In the genomic region with DNA sequence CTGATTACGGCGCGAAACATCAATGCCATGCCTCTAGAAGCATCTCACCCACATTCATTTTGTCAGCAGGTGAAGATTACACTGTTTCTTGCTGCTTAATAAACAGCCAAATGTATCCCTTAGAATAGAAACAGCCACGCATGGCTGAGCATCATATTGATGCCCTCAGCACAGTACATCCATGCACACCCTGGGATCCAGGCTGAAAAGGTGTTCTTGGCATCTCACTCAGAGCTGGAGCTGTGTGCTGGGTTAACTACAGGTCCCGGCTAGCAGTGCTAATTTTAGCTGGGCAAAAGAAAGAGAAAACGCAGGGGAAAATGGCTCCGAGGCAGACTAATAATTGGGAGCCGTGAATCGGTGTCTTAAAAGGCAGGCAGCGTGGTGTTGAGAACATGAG, we compare ENCODE assay signal across 28 mouse cellular contexts.
A peak's percentile ranks its signal among the peaks of the same experiment; 100 is the strongest.
DNase-seq lines count a peak whose midpoint lies in the region; ATAC-seq and TF ChIP-seq lines count a peak whose summit lies in the region.
"Had no signal": no experiment of that assay in that cellular context is flagged by ENCODE, and none has a peak within 500 bp of the region (broad histone marks: within the 10 kb centered on the region; RNA-seq: fewer than 3 reads in every experiment).

No protein-coding gene starts in this region.

- peak; percentile 17 for DNase-seq in kidney, adult 2 months
- DNase-seq in kidney, postnatal 10 days: no peak
- peak; percentile 64 for DNase-seq in cerebellum, adult 11-12 months
- peak; percentile 72 for DNase-seq in cerebellum, adult 9-11 months
- no peak for DNase-seq in lung, postnatal 0 days (ENCODE audit: low spot score)
- no peak for DNase-seq in limb, embryonic 10.5 days (ENCODE audit: low spot score)
- no peak for DNase-seq in layer of hippocampus, adult 18-20 months (ENCODE audit: low spot score in 2 of 2)
- DNase-seq: adrenal gland, adult 2 months; adrenal gland, postnatal 36 days; gastrocnemius, postnatal 25 days; heart, adult 2 months; heart, postnatal 4 days; kidney, postnatal 14 days; lung, embryonic 14.5 days; right cerebral cortex, postnatal 25 days; thymus, postnatal 14 days had no signal

- WGBS in kidney, adult 2 months: 75% methylated on average over 10 of the region's 10 CpGs
- 86% methylated on average over 10 of the region's 10 CpGs for WGBS in lung, postnatal 0 days
- WGBS in limb, embryonic 10.5 days: 92% methylated on average over 10 of the region's 10 CpGs

- no peak overlapping the region for H3K9ac ChIP-seq in lung, postnatal 0 days (replicated peaks; ENCODE audit: low read depth)
- H3K9ac ChIP-seq: embryonic facial prominence, embryonic 15.5 days; forebrain, embryonic 13.5 days; heart, embryonic 12.5 days; hindbrain, embryonic 14.5 days; limb, embryonic 12.5 days; liver, embryonic 15.5 days; lung, embryonic 14.5 days; midbrain, embryonic 15.5 days; stomach, embryonic 15.5 days had no signal

- H3K27ac ChIP-seq in kidney, adult 2 months (ENCODE audit: insufficient read depth, low read depth, low read length): no peak overlapping the region
- no peak overlapping the region for H3K27ac ChIP-seq in lung, postnatal 0 days (ENCODE audit: low read length)
- H3K27ac ChIP-seq in limb, embryonic 10.5 days: no peak overlapping the region
- H3K27ac ChIP-seq: embryonic facial prominence, embryonic 10.5 days; embryonic facial prominence, embryonic 15.5 days; forebrain, embryonic 13.5 days; heart, adult 2 months; hindbrain, embryonic 14.5 days; limb, embryonic 12.5 days; liver, embryonic 15.5 days; midbrain, embryonic 10.5 days; midbrain, embryonic 15.5 days; stomach, embryonic 15.5 days had no signal

- H3K4me2 ChIP-seq in lung, postnatal 0 days (replicated peaks; ENCODE audit: low read depth, low read length): no peak overlapping the region
- H3K4me2 ChIP-seq: embryonic facial prominence, embryonic 15.5 days; forebrain, embryonic 13.5 days; heart, embryonic 12.5 days; hindbrain, embryonic 14.5 days; limb, embryonic 12.5 days; liver, embryonic 15.5 days; lung, embryonic 14.5 days; midbrain, embryonic 15.5 days; stomach, embryonic 15.5 days had no signal

- ATAC-seq in lung, postnatal 0 days: no peak
- ATAC-seq: CD4-positive, CD25-positive, alpha-beta regulatory T cell, adult 4 months; forebrain, embryonic 13.5 days; intestine, postnatal 0 days; midbrain, embryonic 15.5 days had no signal

- no peaks in the 10 kb centered on the region for H3K9me3 ChIP-seq in lung, postnatal 0 days (ENCODE audit: low read length)
- H3K9me3 ChIP-seq in limb, embryonic 10.5 days (replicated peaks): no peaks in the 10 kb centered on the region
- H3K9me3 ChIP-seq: embryonic facial prominence, embryonic 10.5 days; embryonic facial prominence, embryonic 15.5 days; forebrain, embryonic 13.5 days; heart, embryonic 12.5 days; limb, embryonic 12.5 days; liver, embryonic 15.5 days; midbrain, embryonic 10.5 days; midbrain, embryonic 15.5 days; stomach, embryonic 15.5 days had no signal

- no peak for TF ChIP-seq CTCF in kidney, adult 2 months (conservative IDR thresholded peaks at IDR 0.05; ENCODE audit: insufficient read depth, insufficient read length, low read depth, low read length)
- no peak for TF ChIP-seq CTCF in lung, postnatal 0 days (IDR thresholded peaks at IDR 0.05)

- TF ChIP-seq EP300 in lung, postnatal 0 days (IDR thresholded peaks at IDR 0.05): no peak

- TF ChIP-seq POLR2A in kidney, adult 2 months (IDR thresholded peaks at IDR 0.05; ENCODE audit: low read depth, low read length): no peak

- no peak overlapping the region for H3K4me3 ChIP-seq in kidney, adult 2 months (ENCODE audit: insufficient read depth, low read depth, low read length)
- H3K4me3 ChIP-seq in lung, postnatal 0 days (ENCODE audit: low read depth, low read length): no peak overlapping the region
- no peak overlapping the region for H3K4me3 ChIP-seq in limb, embryonic 10.5 days
- H3K4me3 ChIP-seq: embryonic facial prominence, embryonic 10.5 days; embryonic facial prominence, embryonic 15.5 days; forebrain, embryonic 13.5 days; heart, adult 2 months; heart, embryonic 12.5 days; limb, embryonic 12.5 days; liver, embryonic 15.5 days; midbrain, embryonic 10.5 days; midbrain, embryonic 15.5 days; stomach, embryonic 15.5 days had no signal

- H3K27me3 ChIP-seq in kidney, adult 2 months (replicated peaks; ENCODE audit: control insufficient read depth, insufficient read depth, low read length): no peaks in the 10 kb centered on the region
- no peaks in the 10 kb centered on the region for H3K27me3 ChIP-seq in lung, postnatal 0 days (replicated peaks; ENCODE audit: insufficient read depth, low read length)
- no peaks in the 10 kb centered on the region for H3K27me3 ChIP-seq in limb, embryonic 10.5 days (ENCODE audit: low read depth, poor library complexity, severe bottlenecking)
- H3K27me3 ChIP-seq: embryonic facial prominence, embryonic 15.5 days; forebrain, embryonic 13.5 days; heart, embryonic 12.5 days; limb, embryonic 12.5 days; liver, embryonic 15.5 days; midbrain, embryonic 15.5 days; stomach, embryonic 15.5 days had no signal

- H3K36me3 ChIP-seq in kidney, adult 2 months (ENCODE audit: control insufficient read depth, insufficient read depth, low read length): no peaks in the 10 kb centered on the region
- no peaks in the 10 kb centered on the region for H3K36me3 ChIP-seq in lung, postnatal 0 days (ENCODE audit: insufficient read depth, low read length)
- no peaks in the 10 kb centered on the region for H3K36me3 ChIP-seq in limb, embryonic 10.5 days
- H3K36me3 ChIP-seq: embryonic facial prominence, embryonic 10.5 days; embryonic facial prominence, embryonic 15.5 days; heart, embryonic 12.5 days; limb, embryonic 12.5 days; liver, embryonic 15.5 days; midbrain, embryonic 10.5 days; midbrain, embryonic 15.5 days; stomach, embryonic 15.5 days had no signal

- no peaks in the 10 kb centered on the region for H3K4me1 ChIP-seq in kidney, adult 2 months (ENCODE audit: control insufficient read depth, insufficient read depth, low read length)
- H3K4me1 ChIP-seq in lung, postnatal 0 days (ENCODE audit: insufficient read depth, low read depth, low read length): no peaks in the 10 kb centered on the region
- H3K4me1 ChIP-seq in limb, embryonic 10.5 days: peaks cover 16% of the 10 kb centered on the region; the same call in 1 of the 2 replicates
- H3K4me1 ChIP-seq: forebrain, embryonic 13.5 days; heart, embryonic 12.5 days; liver, embryonic 15.5 days; midbrain, embryonic 10.5 days; midbrain, embryonic 15.5 days; stomach, embryonic 15.5 days had no signal

Comparison
In these comparisons a context has a peak if more than half of its experiments do, and no peak if none do; other contexts are left out.
1. DNase-seq: peak in kidney, adult 2 months (single experiment), cerebellum, adult 11-12 months (single experiment) and cerebellum, adult 9-11 months (single experiment); none in kidney, postnatal 10 days (single experiment), lung, postnatal 0 days (single experiment), limb, embryonic 10.5 days (single experiment) and layer of hippocampus, adult 18-20 months (0 of 2).